Mouse (Mus musculus): Measurements from ENCODE around the gene Lmbr1l. TPM values are rescaled to one million over a fixed set of nuclear protein-coding genes. Genes with fewer than 3 reads are reported as not detected.

Gene Lmbr1l
- total and polyA plus RNA-seq, 3 experiments = 7.0 to 17.3 TPM; not detected in 1

GRCm38 (mm10) chr15:98934217-98934839, 16.3 kb upstream of the Lmbr1l start, which contains the start of gene Tuba1b:
Tuba1b (minus strand) TSS chr15:98934565.
- peak within 1 kb of the TSS; percentile 61 to 83 for H3K4me3 ChIP-seq (ENCODE audit: control insufficient read depth in 1 of 2, insufficient read depth in 1 of 2, low read depth in 2 of 2, low read length in 2 of 2)
- peak; percentile 26; the same call in 1 of the 2 replicates for TF ChIP-seq USF1 (IDR thresholded peaks at IDR 0.05; ENCODE audit: low read depth, low read length)
- TF ChIP-seq ZMIZ1 (IDR thresholded peaks at IDR 0.05; ENCODE audit: low read depth, low read length) = peak; percentile 99
- peak; percentile 11; the same call in 1 of the 2 replicates for TF ChIP-seq ETS1 (IDR thresholded peaks at IDR 0.05; ENCODE audit: low read depth, low read length)
- peak; percentile 50; the same call in 1 of the 2 replicates for TF ChIP-seq NRF1 (IDR thresholded peaks at IDR 0.05; ENCODE audit: insufficient read depth, low read depth, low read length, poor library complexity, severe bottlenecking)
- peak; percentile 97 for TF ChIP-seq TBP (IDR thresholded peaks at IDR 0.05; ENCODE audit: low read depth, low read length)
- peak; percentile 27; the same call in 1 of the 2 replicates for TF ChIP-seq MAZ (IDR thresholded peaks at IDR 0.05; ENCODE audit: low read depth, low read length)
- no peak for TF ChIP-seq GABPA (IDR thresholded peaks at IDR 0.05; ENCODE audit: low read depth, low read length)
- peak; percentile 86 for TF ChIP-seq MAX (IDR thresholded peaks at IDR 0.05; ENCODE audit: low read length)
- TF ChIP-seq JUND (IDR thresholded peaks at IDR 0.05; ENCODE audit: low read depth, low read length) = no peak
- TF ChIP-seq SIN3A (IDR thresholded peaks at IDR 0.05; ENCODE audit: low read length) = peak; percentile 86
- no peak for TF ChIP-seq E2F4 (IDR thresholded peaks at IDR 0.05; ENCODE audit: borderline replicate concordance, low read depth, low read length)
- peak; percentile 99 for TF ChIP-seq POLR2AphosphoS2 (IDR thresholded peaks at IDR 0.05; ENCODE audit: low read length)
- TF ChIP-seq POLR2A (IDR thresholded peaks at IDR 0.05; ENCODE audit: control insufficient read depth in 1 of 2, insufficient read depth in 1 of 2, low read depth in 1 of 2, low read length in 2 of 2, poor library complexity in 1 of 2) = peak; percentile 99
- TF ChIP-seq NELFE (IDR thresholded peaks at IDR 0.05; ENCODE audit: low read depth, low read length) = peak; percentile 100
- TF ChIP-seq GATA1 (IDR thresholded peaks at IDR 0.05; ENCODE audit: low read depth, low read length) = no peak
- TF ChIP-seq UBTF (IDR thresholded peaks at IDR 0.05; ENCODE audit: borderline replicate concordance, insufficient read depth, low read depth, low read length) = 0 out of 2 replicates have a peak, but pooled peaks have one; percentile 12
- TF ChIP-seq ELF1 (IDR thresholded peaks at IDR 0.05; ENCODE audit: low read depth, low read length) = no peak
- peak; percentile 92 for TF ChIP-seq MXI1 (IDR thresholded peaks at IDR 0.05; ENCODE audit: low read depth, low read length)
- TF ChIP-seq POLR2AphosphoS5 (IDR thresholded peaks at IDR 0.05; ENCODE audit: borderline replicate concordance, low read depth, low read length) = peak; percentile 89; the same call in 1 of the 2 replicates
- TF ChIP-seq CHD1 (IDR thresholded peaks at IDR 0.05; ENCODE audit: low read depth, low read length) = no peak
- peak; percentile 91 for TF ChIP-seq MYC (IDR thresholded peaks at IDR 0.05; ENCODE audit: low read depth, low read length)
- no peak for TF ChIP-seq ZC3H11A (IDR thresholded peaks at IDR 0.05; ENCODE audit: low read depth, low read length)
- DNase-seq (ENCODE audit: low read depth, low spot score) = peak; percentile 95
- H3K79me2 ChIP-seq (ENCODE audit: control insufficient read depth, insufficient read depth, low read length, poor library complexity) = peaks cover 21% of the 10 kb centered on the region
- H3K27me3 ChIP-seq (ENCODE audit: control insufficient read depth in 1 of 2, insufficient read depth in 2 of 2, low read length in 2 of 2) = no peaks in the 10 kb centered on the region
- H3K9me3 ChIP-seq (replicated peaks; ENCODE audit: insufficient read depth, low read length) = no peaks in the 10 kb centered on the region
- H3K4me1 ChIP-seq (ENCODE audit: control insufficient read depth in 1 of 2, insufficient read depth in 2 of 2, low read length in 2 of 2) = peaks cover 5 to 7% of the 10 kb centered on the region in 2 experiments; a peak in 3 of 4 replicates
- H3K9ac ChIP-seq (ENCODE audit: control insufficient read depth, low read depth, low read length, poor library complexity, severe bottlenecking) = peak within 1 kb of the TSS; percentile 86
- peak within 1 kb of the TSS; percentile 93 for H3K27ac ChIP-seq (ENCODE audit: control insufficient read depth, low read depth, low read length)
- H3K36me3 ChIP-seq (ENCODE audit: control insufficient read depth in 1 of 2, insufficient read depth in 2 of 2, low read length in 2 of 2) = peaks cover 2 to 12% of the 10 kb centered on the region in 2 experiments; a peak in 3 of 4 replicates

Data from MEL (cell line).